Mouse (Mus musculus) erythroblast, embryonic 14.5 days (primary cell): Measurements from ENCODE around the gene Ppid.

Experiments used
- GATA1 ChIP-seq: IDR thresholded peaks from 2 replicates; pipeline ENCODE4 v1.6.1; 2012; ENCODE audit warnings: low read length, inconsistent platforms, mixed read lengths
- TAL1 ChIP-seq: IDR thresholded peaks from 3 replicates; pipeline ENCODE4 v1.6.1; 2012; ENCODE audit warnings: low read length, inconsistent platforms, mixed read lengths

GRCm38 (mm10) chr3:79564875-79565606 lies 26.1 kb upstream of the Ppid start:
- TF ChIP-seq GATA1, result no peak
- no peak for TF ChIP-seq TAL1
